Mouse (Mus musculus): ENCODE data around the gene Atp2a1.

The Atp2a1 gene

GRCm38 (mm10) chr7:126472713-126473112 is 9.8 kb upstream of the Atp2a1 start:
- DNase-seq (ENCODE audit: low spot score in 2 of 2), result no peak

GRCm38 (mm10) chr7:126472306-126472705 is 9.4 kb upstream of the Atp2a1 start:
- no peak for DNase-seq (ENCODE audit: low spot score in 2 of 2)

GRCm38 (mm10) chr7:126471853-126472252 is 8.9 kb upstream of the Atp2a1 start:
- DNase-seq (ENCODE audit: low spot score in 2 of 2), result no peak

- DNase-seq (ENCODE audit: low spot score in 2 of 2), result no peak
Measured at GRCm38 (mm10) chr7:126471361-126471760, 8.5 kb upstream of the Atp2a1 start.

GRCm38 (mm10) chr7:126470077-126470476 is 7.2 kb upstream of the Atp2a1 start:
- no peak for DNase-seq (ENCODE audit: low spot score in 2 of 2)

- DNase-seq (ENCODE audit: low spot score in 2 of 2), result no peak
Measured at GRCm38 (mm10) chr7:126467834-126468627, 5.1 kb upstream of the Atp2a1 start.

- DNase-seq (ENCODE audit: low spot score in 2 of 2), result no peak
Measured at GRCm38 (mm10) chr7:126467271-126467670, 4.4 kb upstream of the Atp2a1 start.

- no peak for DNase-seq (ENCODE audit: low spot score in 2 of 2)
Measured at GRCm38 (mm10) chr7:126466707-126467106, 3.8 kb upstream of the Atp2a1 start.

GRCm38 (mm10) chr7:126466116-126466515 is 3.2 kb upstream of the Atp2a1 start:
- no peak for DNase-seq (ENCODE audit: low spot score in 2 of 2)

- no peak for DNase-seq (ENCODE audit: low spot score in 2 of 2)
Measured at GRCm38 (mm10) chr7:126465246-126466030, 2.5 kb upstream of the Atp2a1 start.

- DNase-seq (ENCODE audit: low spot score in 2 of 2), result no peak
Measured at GRCm38 (mm10) chr7:126464836-126465235, 1.9 kb upstream of the Atp2a1 start.

- no peak for DNase-seq (ENCODE audit: low spot score in 2 of 2)
Measured at GRCm38 (mm10) chr7:126464121-126464520, 1.2 kb upstream of the Atp2a1 start.

GRCm38 (mm10) chr7:126463547-126463946 is 639 bp upstream of the Atp2a1 start:
- DNase-seq (ENCODE audit: low spot score in 2 of 2), result no peak

GRCm38 (mm10) chr7:126461626-126462025 is 1.3 kb downstream of the Atp2a1 start:
- no peak for DNase-seq (ENCODE audit: low spot score in 2 of 2)

GRCm38 (mm10) chr7:126460623-126461399 is 2.1 kb downstream of the Atp2a1 start:
- no peak for DNase-seq (ENCODE audit: low spot score in 2 of 2)

- no peak for DNase-seq (ENCODE audit: low spot score in 2 of 2)
Measured at GRCm38 (mm10) chr7:126458844-126459618, 3.9 kb downstream of the Atp2a1 start.

GRCm38 (mm10) chr7:126458225-126458624 is 4.7 kb downstream of the Atp2a1 start:
- no peak for DNase-seq (ENCODE audit: low spot score in 2 of 2)

GRCm38 (mm10) chr7:126456382-126457266 is 6.3 kb downstream of the Atp2a1 start:
- no peak for DNase-seq (ENCODE audit: low spot score in 2 of 2)

- no peak for DNase-seq (ENCODE audit: low spot score in 2 of 2)
Measured at GRCm38 (mm10) chr7:126455242-126455641, 7.7 kb downstream of the Atp2a1 start.

GRCm38 (mm10) chr7:126453861-126454260 is 9.0 kb downstream of the Atp2a1 start:
- no peak for DNase-seq (ENCODE audit: low spot score in 2 of 2)
